ENCODE assay signal across 11 mouse cellular contexts in the genomic region with DNA sequence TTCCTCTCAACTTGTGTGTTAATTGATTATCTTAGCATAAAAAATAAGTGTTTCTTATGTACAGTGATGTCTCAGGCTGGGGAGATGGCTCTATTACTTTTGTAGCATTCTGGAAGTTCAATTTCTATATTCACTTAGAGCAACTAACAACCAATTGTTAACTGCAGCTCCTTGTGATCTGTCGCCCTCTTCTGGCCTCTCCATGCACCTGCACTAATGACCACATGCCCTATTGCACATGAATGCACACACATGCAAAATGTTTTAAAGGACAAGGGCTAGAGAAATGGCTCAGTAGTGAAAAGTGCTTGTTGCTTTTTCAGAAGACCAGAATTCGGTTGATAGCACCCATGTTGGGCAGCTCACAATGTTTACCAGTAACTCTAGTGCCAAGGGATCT.
DNase-seq lines count a peak whose midpoint lies in the region; ATAC-seq and TF ChIP-seq lines count a peak whose summit lies in the region.
"Had no signal": no experiment of that assay in that cellular context is flagged by ENCODE, and none has a peak within 500 bp of the region (broad histone marks: within the 10 kb centered on the region; RNA-seq: fewer than 3 reads in every experiment).

No protein-coding gene starts in this region.

- no peak overlapping the region for H3K4me2 ChIP-seq in kidney, postnatal 0 days (ENCODE audit: low read length)
- H3K4me2 ChIP-seq: neural tube, embryonic 13.5 days had no signal

- no peak overlapping the region for H3K27ac ChIP-seq in kidney, postnatal 0 days
- H3K27ac ChIP-seq in ES-Bruce4 (ENCODE audit: insufficient read depth, low read length) = no peak overlapping the region
- no peak overlapping the region for H3K27ac ChIP-seq in heart, embryonic 10.5 days
- H3K27ac ChIP-seq: neural tube, embryonic 13.5 days had no signal

- no peaks in the 10 kb centered on the region for H3K4me1 ChIP-seq in kidney, postnatal 0 days (replicated peaks; ENCODE audit: insufficient read depth, low read length)
- H3K4me1 ChIP-seq in ES-Bruce4 (ENCODE audit: control insufficient read depth, insufficient read depth, low read length) = no peaks in the 10 kb centered on the region
- H3K4me1 ChIP-seq in heart, embryonic 10.5 days = no peaks in the 10 kb centered on the region
- H3K4me1 ChIP-seq: neural tube, embryonic 13.5 days had no signal

- H3K9me3 ChIP-seq in kidney, postnatal 0 days (replicated peaks; ENCODE audit: low read length) = no peaks in the 10 kb centered on the region
- no peaks in the 10 kb centered on the region for H3K9me3 ChIP-seq in ES-Bruce4 (replicated peaks; ENCODE audit: control insufficient read depth, insufficient read depth, low read length, poor library complexity, severe bottlenecking)
- H3K9me3 ChIP-seq in heart, embryonic 10.5 days = no peaks in the 10 kb centered on the region
- H3K9me3 ChIP-seq: neural tube, embryonic 13.5 days had no signal

- WGBS in kidney, postnatal 0 days = 34% methylated on average over 2 of the region's 2 CpGs
- 26% methylated on average over 2 of the region's 2 CpGs for WGBS in heart, embryonic 10.5 days

- no peak for TF ChIP-seq EP300 in ES-Bruce4 (IDR thresholded peaks at IDR 0.05; ENCODE audit: insufficient read depth, low read depth, low read length)

- TF ChIP-seq POLR2A in ES-Bruce4 (IDR thresholded peaks at IDR 0.05; ENCODE audit: insufficient read depth, low read length) = no peak

- H3K9ac ChIP-seq in kidney, postnatal 0 days (ENCODE audit: low read depth, low read length) = no peak overlapping the region
- no peak overlapping the region for H3K9ac ChIP-seq in ES-Bruce4 (ENCODE audit: low read depth, poor library complexity, severe bottlenecking)
- H3K9ac ChIP-seq: neural tube, embryonic 13.5 days had no signal

- ATAC-seq in kidney, postnatal 0 days (replicated peaks; ENCODE audit: low FRiP score, low read depth) = no peak

- TF ChIP-seq CTCF in kidney, postnatal 0 days (IDR thresholded peaks at IDR 0.05; ENCODE audit: low read depth) = peak; percentile 75
- TF ChIP-seq CTCF in ES-Bruce4 (IDR thresholded peaks at IDR 0.05; ENCODE audit: low read depth, low read length) = peak; percentile 66

- H3K4me3 ChIP-seq in kidney, postnatal 0 days (replicated peaks; ENCODE audit: low read depth, low read length) = no peak overlapping the region
- H3K4me3 ChIP-seq in ES-Bruce4 (ENCODE audit: low read depth, low read length) = no peak overlapping the region
- H3K4me3 ChIP-seq in heart, embryonic 10.5 days = no peak overlapping the region
- H3K4me3 ChIP-seq: erythroblast, embryonic 14.5 days; neural tube, embryonic 13.5 days had no signal

- H3K27me3 ChIP-seq in kidney, postnatal 0 days (ENCODE audit: insufficient read depth, low read length) = no peaks in the 10 kb centered on the region
- no peaks in the 10 kb centered on the region for H3K27me3 ChIP-seq in ES-Bruce4 (ENCODE audit: control insufficient read depth, insufficient read depth, low read length, poor library complexity, severe bottlenecking)
- no peaks in the 10 kb centered on the region for H3K27me3 ChIP-seq in heart, embryonic 10.5 days (ENCODE audit: insufficient read depth, poor library complexity, severe bottlenecking)
- H3K27me3 ChIP-seq: neural tube, embryonic 13.5 days had no signal

- H3K36me3 ChIP-seq in kidney, postnatal 0 days (ENCODE audit: insufficient read depth, low read length) = no peaks in the 10 kb centered on the region
- H3K36me3 ChIP-seq in ES-Bruce4 (ENCODE audit: control insufficient read depth, insufficient read depth, low read length, poor library complexity, severe bottlenecking) = no peaks in the 10 kb centered on the region
- H3K36me3 ChIP-seq in heart, embryonic 10.5 days = no peaks in the 10 kb centered on the region
- H3K36me3 ChIP-seq: neural tube, embryonic 13.5 days had no signal

- DNase-seq in kidney, postnatal 0 days (ENCODE audit: low spot score) = peak; percentile 40
- DNase-seq in kidney, adult 8-10 months = no peak
- DNase-seq in 416B (ENCODE audit: low read depth) = peak; percentile 49
- DNase-seq in embryo, embryonic 11 days = peak; percentile 21
- no peak for DNase-seq in heart, embryonic 10.5 days (ENCODE audit: low spot score)
- DNase-seq in urinary bladder, adult 18-20 months (ENCODE audit: low spot score in 2 of 2) = no peak
- DNase-seq: adrenal gland, adult 2 months; lung, adult 18-20 months had no signal

Comparison
In these comparisons a context has a peak if more than half of its experiments do, and no peak if none do; other contexts are left out.
1. DNase-seq: peak in kidney, postnatal 0 days (single experiment), 416B (single experiment) and embryo, embryonic 11 days (single experiment); none in kidney, adult 8-10 months (0 of 2), heart, embryonic 10.5 days (single experiment) and urinary bladder, adult 18-20 months (0 of 2).